Mouse (Mus musculus) stomach, postnatal 0 days (tissue): ENCODE measurements around the gene F2rl2.

Experiments
- CTCF ChIP-seq: IDR thresholded peaks from 2 replicates; pipeline ENCODE4 v1.5.1; 2016; ENCODE audit warnings: antibody characterized with exemption, low read depth, mild to moderate bottlenecking, moderate library complexity
- EP300 ChIP-seq: optimal IDR thresholded peaks from 2 replicates; pipeline ENCODE3; 2016; ENCODE audit warnings: antibody characterized with exemption

- TF ChIP-seq CTCF (no peak), EP300 (no peak)
These were observed 46.7 kb upstream of the F2rl2 start for GRCm38 (mm10) chr13:95649941-95650340.
